Mouse (Mus musculus): ENCODE data around the gene Actn1. TPM values are rescaled to one million over a fixed set of nuclear protein-coding genes. Genes with fewer than 3 reads are reported as not detected.

The Actn1 gene
- polyA plus RNA-seq, 1 experiment from 2014 or later = 34.6 TPM

DNA sequence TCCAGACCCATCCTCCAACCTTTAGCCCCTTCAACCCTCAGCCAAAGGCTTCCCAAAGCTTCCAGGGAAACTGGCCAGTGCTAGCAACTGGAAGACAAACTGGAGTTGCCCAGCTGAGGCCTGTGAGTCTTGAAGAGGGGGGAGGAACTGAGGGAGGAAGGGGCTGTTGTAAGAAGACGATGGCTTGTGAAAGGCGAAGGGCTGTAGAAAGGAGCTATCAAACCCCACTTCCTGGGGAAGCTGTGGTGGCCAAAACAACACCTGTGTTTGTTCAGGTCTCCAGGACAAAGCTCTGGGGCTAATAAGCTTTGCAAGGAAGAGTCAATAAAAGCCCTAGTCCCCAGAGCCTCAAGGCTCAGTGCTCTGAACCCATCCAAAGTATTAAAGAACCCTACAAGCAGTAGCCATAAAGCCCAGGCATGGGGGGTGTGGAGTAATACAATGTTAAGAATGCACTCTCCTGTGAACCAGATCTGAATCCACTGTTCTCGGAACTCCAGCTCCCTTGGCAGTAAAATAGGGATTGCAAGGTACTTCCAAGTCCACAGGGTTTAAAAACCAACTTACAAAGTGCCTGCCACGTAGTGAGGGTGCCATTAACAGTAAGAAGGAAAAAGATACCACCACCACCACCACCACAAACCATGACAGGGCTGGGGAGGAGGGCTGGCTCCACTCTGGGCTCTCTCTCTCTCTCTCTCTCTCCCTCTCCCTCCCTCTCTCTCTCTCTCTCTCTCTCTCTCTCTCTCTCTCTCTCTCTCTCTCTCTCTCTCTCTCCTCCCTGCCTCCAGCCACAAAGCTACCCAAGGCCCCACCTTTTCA, 49.2 kb downstream of the Actn1 start:
- Histone ChIP-seq H3K4me1 (ENCODE audit: control insufficient read depth, insufficient read depth, low read length) (peaks cover 3% of the 10 kb centered on the region; the same call in 1 of the 2 replicates), H3K9ac (replicated peaks; ENCODE audit: low read length) (no peak overlapping the region), H3K27ac (replicated peaks; ENCODE audit: low read depth, low read length) (no peak overlapping the region), H3K36me3 (replicated peaks; ENCODE audit: control insufficient read depth, insufficient read depth, low read depth, low read length) (no peaks in the 10 kb centered on the region; the same call in none of the 2 replicates), H3K4me3 (ENCODE audit: low read depth, low read length) (no peak overlapping the region), H3K9me3 (replicated peaks; ENCODE audit: control insufficient read depth, low read length) (no peaks in the 10 kb centered on the region), H3K4me2 (ENCODE audit: low read depth, low read length) (no peak overlapping the region), H3K27me3 (ENCODE audit: control insufficient read depth, insufficient read depth, low read length) (no peaks in the 10 kb centered on the region)
- ATAC-seq (replicated peaks; ENCODE audit: insufficient number of reproducible peaks, low FRiP score, low TSS enrichment, low read depth) (no peak), DNase-seq (ENCODE audit: low spot score) (no peak)
- 68% methylated on average over 4 of the region's 4 CpGs for WGBS

- DNase-seq (ENCODE audit: low spot score) = no peak
- peaks cover 3% of the 10 kb centered on the region; the same call in 1 of the 2 replicates for H3K4me1 ChIP-seq (ENCODE audit: control insufficient read depth, insufficient read depth, low read length)
- no peaks in the 10 kb centered on the region for H3K9me3 ChIP-seq (replicated peaks; ENCODE audit: control insufficient read depth, low read length)
- H3K36me3 ChIP-seq (replicated peaks; ENCODE audit: control insufficient read depth, insufficient read depth, low read depth, low read length) = no peaks in the 10 kb centered on the region; the same call in none of the 2 replicates
- no peaks in the 10 kb centered on the region for H3K27me3 ChIP-seq (ENCODE audit: control insufficient read depth, insufficient read depth, low read length)
- H3K9ac ChIP-seq (replicated peaks; ENCODE audit: low read length) = no peak overlapping the region
- H3K4me3 ChIP-seq (ENCODE audit: low read depth, low read length) = no peak overlapping the region
- no peak for ATAC-seq (replicated peaks; ENCODE audit: insufficient number of reproducible peaks, low FRiP score, low TSS enrichment, low read depth)
- no peak overlapping the region for H3K27ac ChIP-seq (replicated peaks; ENCODE audit: low read depth, low read length)
- WGBS = 63% methylated on average over 4 of the region's 4 CpGs
- no peak overlapping the region for H3K4me2 ChIP-seq (ENCODE audit: low read depth, low read length)
Measured at GRCm38 (mm10) chr12:80209914-80210313, 50.3 kb downstream of the Actn1 start.

DNA sequence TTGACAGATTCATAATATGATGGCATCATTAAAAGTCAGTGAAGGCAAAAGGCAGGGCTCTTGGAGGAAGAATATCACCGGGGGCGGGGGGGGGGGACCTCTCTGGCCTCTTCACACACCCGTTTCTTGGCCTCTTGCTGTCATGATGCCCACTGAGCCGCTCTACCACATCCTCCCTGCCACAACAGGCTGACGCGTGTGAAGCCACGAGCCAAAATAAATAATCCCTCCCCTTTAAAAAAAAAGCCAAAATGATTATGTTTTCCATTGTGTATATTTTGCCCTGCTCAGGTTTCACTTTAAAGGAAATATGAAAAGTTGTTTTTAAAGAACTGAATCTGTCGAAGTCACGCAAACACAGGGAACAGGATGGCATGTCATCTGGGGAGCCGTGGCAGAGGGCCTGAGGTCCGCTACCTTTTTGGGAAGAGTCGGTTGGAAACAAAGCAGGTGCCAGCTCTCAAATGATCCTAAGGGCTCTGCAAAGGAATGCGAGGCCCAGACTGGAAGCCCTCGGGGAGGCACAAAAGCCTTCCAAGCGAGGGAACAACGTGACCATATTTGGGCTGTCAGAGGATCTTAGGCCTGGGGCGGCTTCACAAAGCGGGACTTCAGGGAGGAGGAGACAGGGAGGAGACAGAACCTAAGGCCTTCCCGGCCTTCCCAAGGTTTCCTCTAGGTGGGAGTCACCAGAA, 51.9 kb downstream of the Actn1 start:
- Histone ChIP-seq H3K4me1 (ENCODE audit: control insufficient read depth, insufficient read depth, low read length) (no peaks in the 10 kb centered on the region; the same call in 1 of the 2 replicates), H3K9ac (replicated peaks; ENCODE audit: low read length) (no peak overlapping the region), H3K9me3 (replicated peaks; ENCODE audit: control insufficient read depth, low read length) (no peaks in the 10 kb centered on the region), H3K4me2 (ENCODE audit: low read depth, low read length) (no peak overlapping the region), H3K27me3 (ENCODE audit: control insufficient read depth, insufficient read depth, low read length) (no peaks in the 10 kb centered on the region), H3K27ac (replicated peaks; ENCODE audit: low read depth, low read length) (0 out of 2 replicates have a peak overlapping the region, but pooled peaks have one; percentile 2), H3K36me3 (replicated peaks; ENCODE audit: control insufficient read depth, insufficient read depth, low read depth, low read length) (no peaks in the 10 kb centered on the region; the same call in none of the 2 replicates), H3K4me3 (ENCODE audit: low read depth, low read length) (no peak overlapping the region)
- peak; percentile 47 for DNase-seq (ENCODE audit: low spot score)
- no peak for ATAC-seq (replicated peaks; ENCODE audit: insufficient number of reproducible peaks, low FRiP score, low TSS enrichment, low read depth)
- 52% methylated on average over 19 of the region's 19 CpGs for WGBS

- ATAC-seq (replicated peaks; ENCODE audit: insufficient number of reproducible peaks, low FRiP score, low TSS enrichment, low read depth) (no peak), DNase-seq (ENCODE audit: low spot score) (no peak)
- no peaks in the 10 kb centered on the region for H3K9me3 ChIP-seq (replicated peaks; ENCODE audit: control insufficient read depth, low read length)
- H3K9ac ChIP-seq (replicated peaks; ENCODE audit: low read length) = no peak overlapping the region
- no peak overlapping the region for H3K4me2 ChIP-seq (ENCODE audit: low read depth, low read length)
- H3K4me1 ChIP-seq (ENCODE audit: control insufficient read depth, insufficient read depth, low read length) = no peaks in the 10 kb centered on the region
- no peaks in the 10 kb centered on the region; the same call in none of the 2 replicates for H3K36me3 ChIP-seq (replicated peaks; ENCODE audit: control insufficient read depth, insufficient read depth, low read depth, low read length)
- H3K27me3 ChIP-seq (ENCODE audit: control insufficient read depth, insufficient read depth, low read length) = no peaks in the 10 kb centered on the region
- WGBS = 85% methylated on average over 4 of the region's 4 CpGs
- H3K4me3 ChIP-seq (ENCODE audit: low read depth, low read length) = no peak overlapping the region
- H3K27ac ChIP-seq (replicated peaks; ENCODE audit: low read depth, low read length) = no peak overlapping the region
Measured at GRCm38 (mm10) chr12:80203284-80203683, 56.9 kb downstream of the Actn1 start.

GRCm38 (mm10) chr12:80199738-80200137, 60.4 kb downstream of the Actn1 start:
- Histone ChIP-seq H3K27me3 (ENCODE audit: control insufficient read depth, insufficient read depth, low read length) (no peaks in the 10 kb centered on the region), H3K4me1 (ENCODE audit: control insufficient read depth, insufficient read depth, low read length) (no peaks in the 10 kb centered on the region), H3K27ac (replicated peaks; ENCODE audit: low read depth, low read length) (no peak overlapping the region), H3K4me2 (ENCODE audit: low read depth, low read length) (no peak overlapping the region), H3K9me3 (replicated peaks; ENCODE audit: control insufficient read depth, low read length) (no peaks in the 10 kb centered on the region), H3K4me3 (ENCODE audit: low read depth, low read length) (no peak overlapping the region), H3K9ac (replicated peaks; ENCODE audit: low read length) (no peak overlapping the region), H3K36me3 (replicated peaks; ENCODE audit: control insufficient read depth, insufficient read depth, low read depth, low read length) (no peaks in the 10 kb centered on the region; the same call in 1 of the 2 replicates)
- ATAC-seq (replicated peaks; ENCODE audit: insufficient number of reproducible peaks, low FRiP score, low TSS enrichment, low read depth) (no peak), DNase-seq (ENCODE audit: low spot score) (no peak)
- 71% methylated on average over 2 of the region's 2 CpGs for WGBS

- peak; percentile 87 for DNase-seq (ENCODE audit: low spot score)
- H3K4me1 ChIP-seq (ENCODE audit: control insufficient read depth, insufficient read depth, low read length) = no peaks in the 10 kb centered on the region
Measured at GRCm38 (mm10) chr12:80198487-80198886, 61.7 kb downstream of the Actn1 start.

GRCm38 (mm10) chr12:80197343-80197742, 62.8 kb downstream of the Actn1 start:
- H3K4me3 ChIP-seq (ENCODE audit: low read depth, low read length) = no peak overlapping the region
- H3K4me1 ChIP-seq (ENCODE audit: control insufficient read depth, insufficient read depth, low read length) = no peaks in the 10 kb centered on the region
- no peak overlapping the region for H3K27ac ChIP-seq (replicated peaks; ENCODE audit: low read depth, low read length)
- H3K9ac ChIP-seq (replicated peaks; ENCODE audit: low read length) = no peak overlapping the region
- no peak overlapping the region for H3K4me2 ChIP-seq (ENCODE audit: low read depth, low read length)
- DNase-seq (ENCODE audit: low spot score) (peak; percentile 79), ATAC-seq (replicated peaks; ENCODE audit: insufficient number of reproducible peaks, low FRiP score, low TSS enrichment, low read depth) (no peak)
- H3K9me3 ChIP-seq (replicated peaks; ENCODE audit: control insufficient read depth, low read length) = no peaks in the 10 kb centered on the region
- H3K27me3 ChIP-seq (ENCODE audit: control insufficient read depth, insufficient read depth, low read length) = no peaks in the 10 kb centered on the region
- 79% methylated on average over 10 of the region's 10 CpGs for WGBS
- H3K36me3 ChIP-seq (replicated peaks; ENCODE audit: control insufficient read depth, insufficient read depth, low read depth, low read length) = no peaks in the 10 kb centered on the region; the same call in 1 of the 2 replicates

More at GRCm38 (mm10) chr12:80198487-80198886, 61.7 kb downstream of the Actn1 start:
- WGBS = 28% methylated on average over 3 of the region's 3 CpGs
- no peak overlapping the region for H3K27ac ChIP-seq (replicated peaks; ENCODE audit: low read depth, low read length)
- no peaks in the 10 kb centered on the region for H3K36me3 ChIP-seq (replicated peaks; ENCODE audit: control insufficient read depth, insufficient read depth, low read depth, low read length)
- no peak overlapping the region for H3K9ac ChIP-seq (replicated peaks; ENCODE audit: low read length)
- H3K9me3 ChIP-seq (replicated peaks; ENCODE audit: control insufficient read depth, low read length) = no peaks in the 10 kb centered on the region
- no peaks in the 10 kb centered on the region for H3K27me3 ChIP-seq (ENCODE audit: control insufficient read depth, insufficient read depth, low read length)
- H3K4me2 ChIP-seq (ENCODE audit: low read depth, low read length) = no peak overlapping the region
- H3K4me3 ChIP-seq (ENCODE audit: low read depth, low read length) = no peak overlapping the region
- ATAC-seq (replicated peaks; ENCODE audit: insufficient number of reproducible peaks, low FRiP score, low TSS enrichment, low read depth) = peak; percentile 45; the same call in 1 of the 2 replicates

GRCm38 (mm10) chr12:80191806-80192205, 68.4 kb downstream of the Actn1 start:
- H3K27ac ChIP-seq (replicated peaks; ENCODE audit: low read depth, low read length) = no peak overlapping the region
- H3K4me3 ChIP-seq (ENCODE audit: low read depth, low read length) = no peak overlapping the region
- 71% methylated on average over 5 of the region's 5 CpGs for WGBS
- H3K4me2 ChIP-seq (ENCODE audit: low read depth, low read length) = no peak overlapping the region
- ATAC-seq (replicated peaks; ENCODE audit: insufficient number of reproducible peaks, low FRiP score, low TSS enrichment, low read depth) (no peak), DNase-seq (ENCODE audit: low spot score) (no peak)
- H3K9me3 ChIP-seq (replicated peaks; ENCODE audit: control insufficient read depth, low read length) = no peaks in the 10 kb centered on the region
- H3K4me1 ChIP-seq (ENCODE audit: control insufficient read depth, insufficient read depth, low read length) = no peaks in the 10 kb centered on the region
- H3K36me3 ChIP-seq (replicated peaks; ENCODE audit: control insufficient read depth, insufficient read depth, low read depth, low read length) = peaks cover 12% of the 10 kb centered on the region
- no peak overlapping the region for H3K9ac ChIP-seq (replicated peaks; ENCODE audit: low read length)
- no peaks in the 10 kb centered on the region for H3K27me3 ChIP-seq (ENCODE audit: control insufficient read depth, insufficient read depth, low read length)

Measured in embryonic facial prominence, embryonic 11.5 days (tissue).